Mouse (Mus musculus) embryonic fibroblast, embryonic 13.5 days (primary cell): Measurements from ENCODE around the gene Hoxb5.

Experiments
- CTCF ChIP-seq: IDR thresholded peaks from 2 replicates; pipeline ENCODE4 v1.5.1; 2011; ENCODE audit warnings: mild to moderate bottlenecking, control low read depth, low read length, moderate library complexity, borderline replicate concordance; ENCODE audit not compliant: insufficient read depth
- POLR2A ChIP-seq: IDR thresholded peaks from 2 replicates; pipeline ENCODE4 v1.6.1; 2011; ENCODE audit warnings: low read depth, mild to moderate bottlenecking, control low read depth, low read length, moderate library complexity

DNA sequence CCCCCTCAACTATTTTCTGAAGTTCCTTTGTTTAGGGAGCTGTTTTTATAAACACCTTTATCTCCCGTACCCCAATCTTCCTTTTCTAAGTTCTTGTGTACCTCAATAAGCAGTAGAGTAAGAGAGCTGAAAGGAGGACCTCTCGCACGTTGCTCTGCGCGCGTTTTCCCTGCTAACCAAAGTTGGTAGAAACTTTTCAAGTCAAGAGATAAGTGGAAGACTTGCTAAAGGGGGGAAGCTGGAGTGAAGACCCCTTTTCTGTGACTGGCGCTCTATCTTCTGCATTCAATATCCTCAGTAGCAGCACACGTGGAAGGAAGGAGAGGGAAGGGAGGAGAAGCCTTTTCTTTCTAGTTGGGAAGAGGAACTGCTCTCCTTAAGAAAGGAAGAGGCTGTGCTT is 21.8 kb downstream of the Hoxb5 start:
- TF ChIP-seq POLR2A, result no peak
- no peak for TF ChIP-seq CTCF
